Mouse (Mus musculus): ENCODE results near the gene Kif26b. TPM values are rescaled to one million over a fixed set of nuclear protein-coding genes. Genes with fewer than 3 reads are reported as not detected.

Gene Kif26b
- polyA plus RNA-seq, 1 experiment from 2014 or later: 2.2 TPM

- H3K4me1 ChIP-seq (ENCODE audit: insufficient read depth): no peaks in the 10 kb centered on the region
- no peaks in the 10 kb centered on the region for H3K36me3 ChIP-seq (ENCODE audit: insufficient read depth)
- no peaks in the 10 kb centered on the region for H3K27me3 ChIP-seq (ENCODE audit: insufficient read depth, low read length)
- no peak overlapping the region for H3K4me2 ChIP-seq
- no peak for DNase-seq
- no peaks in the 10 kb centered on the region for H3K9me3 ChIP-seq (ENCODE audit: low read depth, low read length)
- H3K9ac ChIP-seq: no peak overlapping the region
- 52% methylated on average over 7 of the region's 7 CpGs for WGBS
- no peak for TF ChIP-seq CTCF (IDR thresholded peaks at IDR 0.05; ENCODE audit: low read depth)
- no peak overlapping the region for H3K27ac ChIP-seq (ENCODE audit: low read depth)
- H3K4me3 ChIP-seq (ENCODE audit: low read depth, low read length): no peak overlapping the region
- ATAC-seq (ENCODE audit: insufficient read depth): no peak
These were observed 290.1 kb downstream of the Kif26b start for GRCm38 (mm10) chr1:178819060-178819459.

- Histone ChIP-seq H3K27me3 (ENCODE audit: insufficient read depth, low read length) (no peaks in the 10 kb centered on the region), H3K9ac (no peak overlapping the region), H3K4me3 (ENCODE audit: low read depth, low read length) (no peak overlapping the region), H3K27ac (ENCODE audit: low read depth) (no peak overlapping the region), H3K4me1 (ENCODE audit: insufficient read depth) (no peaks in the 10 kb centered on the region), H3K9me3 (ENCODE audit: low read depth, low read length) (no peaks in the 10 kb centered on the region), H3K36me3 (ENCODE audit: insufficient read depth) (no peaks in the 10 kb centered on the region), H3K4me2 (no peak overlapping the region)
- 75% methylated on average over 3 of the region's 3 CpGs for WGBS
- ATAC-seq (ENCODE audit: insufficient read depth): no peak
- no peak for DNase-seq
- no peak for TF ChIP-seq CTCF (IDR thresholded peaks at IDR 0.05; ENCODE audit: low read depth)
These were observed 291.2 kb downstream of the Kif26b start for GRCm38 (mm10) chr1:178820079-178820478.

DNA sequence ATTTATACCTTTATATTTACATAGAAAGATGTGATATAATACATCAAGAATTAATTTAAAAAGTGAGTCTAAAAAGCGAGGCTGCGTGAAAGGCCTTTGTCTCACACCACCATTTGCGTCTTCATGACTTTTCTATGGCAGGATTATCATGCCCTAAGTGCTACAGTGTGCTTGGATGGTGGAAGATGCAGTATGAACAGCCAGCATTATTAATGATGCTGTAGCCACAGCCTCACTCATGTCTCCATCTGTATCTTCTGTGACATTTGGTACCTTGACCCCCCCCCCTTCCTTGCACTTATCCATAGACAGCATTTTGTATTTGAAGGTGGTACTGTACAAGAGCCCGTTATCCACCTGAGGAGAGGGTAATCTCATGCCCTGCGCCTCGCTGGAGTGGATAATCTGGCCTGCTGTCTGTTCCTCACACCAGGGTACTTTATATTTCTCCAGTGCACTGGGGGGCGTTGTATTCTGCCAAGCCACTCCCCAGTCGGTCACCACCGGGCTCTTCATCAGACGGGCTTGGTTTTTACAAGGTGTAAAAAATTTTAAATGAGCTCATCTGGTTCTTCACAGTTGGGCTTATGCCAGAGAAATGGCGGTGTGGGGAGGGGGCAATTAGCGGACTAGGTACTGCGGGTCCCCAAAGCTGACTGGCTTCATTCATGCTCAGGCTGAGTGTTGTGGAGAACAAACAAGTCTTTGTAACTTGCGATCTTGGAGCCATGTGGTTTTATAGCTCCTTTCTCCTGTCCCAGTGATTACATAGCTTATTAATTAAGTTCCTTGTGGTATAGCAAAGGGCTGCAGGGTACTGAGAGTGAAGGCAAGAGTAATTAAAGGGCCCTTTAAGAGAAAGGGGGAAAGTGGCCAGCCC lies 291.9 kb downstream of the Kif26b start:
- no peaks in the 10 kb centered on the region for H3K27me3 ChIP-seq (ENCODE audit: insufficient read depth, low read length)
- H3K4me1 ChIP-seq (ENCODE audit: insufficient read depth): no peaks in the 10 kb centered on the region
- no peak for TF ChIP-seq CTCF (IDR thresholded peaks at IDR 0.05; ENCODE audit: low read depth)
- H3K9ac ChIP-seq: no peak overlapping the region
- no peak overlapping the region for H3K4me2 ChIP-seq
- DNase-seq (no peak), ATAC-seq (ENCODE audit: insufficient read depth) (no peak)
- no peak overlapping the region for H3K4me3 ChIP-seq (ENCODE audit: low read depth, low read length)
- WGBS: 76% methylated on average over 14 of the region's 14 CpGs
- H3K27ac ChIP-seq (ENCODE audit: low read depth): no peak overlapping the region
- no peaks in the 10 kb centered on the region for H3K9me3 ChIP-seq (ENCODE audit: low read depth, low read length)
- no peaks in the 10 kb centered on the region for H3K36me3 ChIP-seq (ENCODE audit: insufficient read depth)

DNA sequence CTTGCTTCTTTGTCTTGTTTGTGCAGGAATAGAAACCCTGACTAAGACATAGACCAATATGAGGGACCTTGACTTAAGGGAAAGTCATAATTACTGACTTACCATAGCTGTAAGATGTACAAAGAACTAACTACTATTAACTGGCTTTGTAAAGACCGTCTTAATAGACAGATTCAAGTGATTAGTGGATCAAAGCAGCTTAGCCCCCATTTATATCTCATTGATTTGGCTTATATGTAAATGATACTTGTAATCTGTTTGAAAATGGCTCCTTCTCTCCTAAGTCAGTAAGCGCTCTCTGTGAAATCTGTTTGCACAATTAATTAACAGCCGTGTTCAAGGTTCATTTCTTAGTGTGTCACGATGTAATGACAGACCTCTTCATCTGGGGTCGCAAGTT lies 295.9 kb downstream of the Kif26b start:
- DNase-seq: no peak
- no peak overlapping the region for H3K4me2 ChIP-seq
- WGBS: 58% methylated on average over 5 of the region's 5 CpGs
- H3K36me3 ChIP-seq (ENCODE audit: insufficient read depth): no peaks in the 10 kb centered on the region
- no peaks in the 10 kb centered on the region for H3K4me1 ChIP-seq (ENCODE audit: insufficient read depth)
- no peak for ATAC-seq (ENCODE audit: insufficient read depth)
- no peaks in the 10 kb centered on the region for H3K9me3 ChIP-seq (ENCODE audit: low read depth, low read length)
- no peak overlapping the region for H3K4me3 ChIP-seq (ENCODE audit: low read depth, low read length)
- H3K27ac ChIP-seq (ENCODE audit: low read depth): no peak overlapping the region
- H3K27me3 ChIP-seq (ENCODE audit: insufficient read depth, low read length): no peaks in the 10 kb centered on the region
- H3K9ac ChIP-seq: no peak overlapping the region
- no peak for TF ChIP-seq CTCF (IDR thresholded peaks at IDR 0.05; ENCODE audit: low read depth)

DNA sequence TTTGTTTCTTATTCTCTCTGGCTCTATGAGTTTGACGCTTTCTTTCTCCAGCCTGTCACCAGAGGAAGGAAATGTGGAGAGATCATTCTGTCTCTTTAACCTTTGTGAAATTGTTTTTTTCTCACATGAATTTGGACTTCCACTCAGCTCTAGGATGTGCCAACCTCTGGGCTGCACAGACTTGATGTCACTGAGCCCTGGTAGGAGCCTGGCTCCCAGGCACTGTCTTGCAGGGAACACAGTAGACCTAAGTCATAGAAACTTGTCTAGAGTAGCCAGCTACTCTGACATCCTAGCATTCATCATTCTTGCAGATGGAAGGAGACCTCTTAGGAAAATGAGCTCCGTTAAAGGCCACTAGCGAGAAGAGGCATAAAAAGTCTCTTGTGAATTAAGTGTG lies 298.3 kb downstream of the Kif26b start:
- no peak overlapping the region for H3K4me3 ChIP-seq (ENCODE audit: low read depth, low read length)
- DNase-seq: no peak
- H3K4me2 ChIP-seq: no peak overlapping the region
- no peak overlapping the region for H3K27ac ChIP-seq (ENCODE audit: low read depth)
- ATAC-seq (ENCODE audit: insufficient read depth): no peak
- 76% methylated on average over 3 of the region's 3 CpGs for WGBS
- no peak overlapping the region for H3K9ac ChIP-seq
- no peaks in the 10 kb centered on the region for H3K27me3 ChIP-seq (ENCODE audit: insufficient read depth, low read length)
- no peaks in the 10 kb centered on the region for H3K36me3 ChIP-seq (ENCODE audit: insufficient read depth)
- TF ChIP-seq CTCF (IDR thresholded peaks at IDR 0.05; ENCODE audit: low read depth): no peak
- H3K9me3 ChIP-seq (ENCODE audit: low read depth, low read length): no peaks in the 10 kb centered on the region
- no peaks in the 10 kb centered on the region for H3K4me1 ChIP-seq (ENCODE audit: insufficient read depth)

DNA sequence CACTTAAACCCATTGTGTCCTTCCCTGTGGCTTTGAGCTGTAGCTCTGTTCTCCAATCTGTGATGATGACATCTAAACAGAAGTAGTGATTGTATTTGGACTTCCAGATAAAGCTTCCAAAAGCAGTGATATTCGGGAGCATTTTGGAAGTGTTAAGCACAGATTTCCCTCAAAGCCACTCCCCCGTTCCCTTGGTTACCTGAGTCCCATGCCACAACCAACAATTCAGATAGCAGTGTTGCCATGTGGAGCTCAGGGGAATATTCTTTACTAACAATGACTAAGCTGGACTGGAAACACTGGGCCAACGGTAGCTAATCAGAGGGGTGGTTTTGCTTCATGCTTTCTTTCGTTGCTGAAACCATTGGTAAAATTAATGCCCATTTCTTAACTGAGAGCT lies 300.5 kb downstream of the Kif26b start:
- ATAC-seq (ENCODE audit: insufficient read depth) (no peak), DNase-seq (no peak)
- TF ChIP-seq CTCF (IDR thresholded peaks at IDR 0.05; ENCODE audit: low read depth): no peak

GRCm38 (mm10) chr1:178832571-178832970 lies 303.6 kb downstream of the Kif26b start:
- WGBS: 64% methylated on average over 6 of the region's 6 CpGs
- Histone ChIP-seq H3K9ac (no peak overlapping the region), H3K27me3 (ENCODE audit: insufficient read depth, low read length) (no peaks in the 10 kb centered on the region), H3K36me3 (ENCODE audit: insufficient read depth) (no peaks in the 10 kb centered on the region), H3K4me2 (no peak overlapping the region), H3K9me3 (ENCODE audit: low read depth, low read length) (no peaks in the 10 kb centered on the region), H3K27ac (ENCODE audit: low read depth) (no peak overlapping the region), H3K4me3 (ENCODE audit: low read depth, low read length) (no peak overlapping the region), H3K4me1 (ENCODE audit: insufficient read depth) (no peaks in the 10 kb centered on the region)
- ATAC-seq (ENCODE audit: insufficient read depth): no peak
- no peak for TF ChIP-seq CTCF (IDR thresholded peaks at IDR 0.05; ENCODE audit: low read depth)
- no peak for DNase-seq

More for the DNA sequence above, 300.5 kb downstream of the Kif26b start:
- Histone ChIP-seq H3K4me1 (ENCODE audit: insufficient read depth) (no peaks in the 10 kb centered on the region), H3K4me3 (ENCODE audit: low read depth, low read length) (no peak overlapping the region), H3K9ac (no peak overlapping the region), H3K27ac (ENCODE audit: low read depth) (no peak overlapping the region), H3K4me2 (no peak overlapping the region), H3K27me3 (ENCODE audit: insufficient read depth, low read length) (no peaks in the 10 kb centered on the region), H3K36me3 (ENCODE audit: insufficient read depth) (no peaks in the 10 kb centered on the region), H3K9me3 (ENCODE audit: low read depth, low read length) (no peaks in the 10 kb centered on the region)
- WGBS: 74% methylated on average over 4 of the region's 4 CpGs
